Mouse (Mus musculus) MEL (cell line): ENCODE measurements around the gene Adgrg5. TPM values are rescaled to one million over a fixed set of nuclear protein-coding genes. Genes with fewer than 3 reads are reported as not detected.

ENCODE experiments used
- DNase-seq: peaks from one replicate; pipeline ENCODE4 v3.0.0; 2011; ENCODE audit warnings: low read depth, low spot score
- H3K27ac ChIP-seq: 2 replicates; pipeline ENCODE4 v1.5.1; 2012; ENCODE audit warnings: low read depth, mild to moderate bottlenecking, control low read depth, low read length, moderate library complexity; ENCODE audit not compliant: control insufficient read depth
- H3K27me3 ChIP-seq, 2 experiments: fragments of 150-350 bp in 1 of 2; sonication (generic) in 1 of 2; 2 replicates each; pipeline ENCODE4 v1.6.1; 2012; ENCODE audit warnings: low read length in 2 of 2, mild to moderate bottlenecking in 2 of 2, improper control_type of control experiment in 1 of 2, moderate library complexity in 1 of 2; ENCODE audit not compliant: insufficient read depth in 2 of 2, control insufficient read depth in 1 of 2
- H3K36me3 ChIP-seq, 2 experiments: 2 replicates each; pipeline ENCODE4 v1.6.1; 2012 to 2014; ENCODE audit warnings: low read length in 2 of 2, improper control_type of control experiment in 1 of 2, inconsistent platforms in 1 of 2, mild to moderate bottlenecking in 1 of 2; ENCODE audit not compliant: insufficient read depth in 2 of 2, control insufficient read depth in 1 of 2
- H3K4me1 ChIP-seq, 2 experiments: fragments of 150-350 bp in 1 of 2; sonication (generic) in 1 of 2; 2 replicates each; pipeline ENCODE4 v1.6.1; 2012; ENCODE audit warnings: low read length in 2 of 2, improper control_type of control experiment in 1 of 2, mild to moderate bottlenecking in 1 of 2; ENCODE audit not compliant: insufficient read depth in 2 of 2, control insufficient read depth in 1 of 2
- H3K4me3 ChIP-seq, 2 experiments: fragments of 150-350 bp in 1 of 2; sonication (generic) in 1 of 2; 2 replicates each; pipeline ENCODE4 v1.5.1; 2012; ENCODE audit warnings: low read depth in 2 of 2, low read length in 2 of 2, mild to moderate bottlenecking in 2 of 2, moderate library complexity in 2 of 2, control low read depth in 1 of 2, improper control_type of control experiment in 1 of 2; ENCODE audit not compliant: control insufficient read depth in 1 of 2, insufficient read depth in 1 of 2
- H3K79me2 ChIP-seq: 2 replicates; pipeline ENCODE4 v1.6.1; 2012; ENCODE audit warnings: mild to moderate bottlenecking, low read length, moderate library complexity; ENCODE audit not compliant: control insufficient read depth, poor library complexity, insufficient read depth
- H3K9ac ChIP-seq: 2 replicates; pipeline ENCODE4 v1.6.1; 2012; ENCODE audit warnings: low read depth, mild to moderate bottlenecking, control low read depth, low read length, moderate library complexity; ENCODE audit not compliant: control insufficient read depth, poor library complexity, severe bottlenecking
- H3K9me3 ChIP-seq: fragments of 150-350 bp; sonication (generic); replicated peaks from 2 replicates; pipeline ENCODE4 v1.6.1; 2012; ENCODE audit warnings: mild to moderate bottlenecking, low read length, improper control_type of control experiment, moderate library complexity; ENCODE audit not compliant: insufficient read depth
- BHLHE40 ChIP-seq: IDR thresholded peaks from 2 replicates; pipeline ENCODE4 v1.6.1; 2012; ENCODE audit warnings: low read depth, mild to moderate bottlenecking, inconsistent platforms, low read length, improper control_type of control experiment, borderline replicate concordance
- CHD1 ChIP-seq: IDR thresholded peaks from 2 replicates; pipeline ENCODE4 v1.6.1; 2012; ENCODE audit warnings: low read depth, mild to moderate bottlenecking, inconsistent platforms, low read length, improper control_type of control experiment
- CTCF ChIP-seq, 3 experiments: IDR thresholded peaks in 2 of 3; conservative IDR thresholded peaks in 1 of 3; 2 replicates each; pipeline ENCODE4 v1.5.1; 2011 to 2012; ENCODE audit warnings: low read length in 3 of 3, low read depth in 2 of 3, mild to moderate bottlenecking in 2 of 3, improper control_type of control experiment in 1 of 3, inconsistent platforms in 1 of 3, mixed read lengths in 1 of 3, moderate library complexity in 1 of 3; ENCODE audit not compliant: control insufficient read depth in 1 of 3, insufficient read depth in 1 of 3, poor library complexity in 1 of 3, severe bottlenecking in 1 of 3
- ELF1 ChIP-seq: IDR thresholded peaks from 2 replicates; pipeline ENCODE4 v1.6.1; 2014; ENCODE audit warnings: low read depth, mild to moderate bottlenecking, inconsistent platforms, low read length, improper control_type of control experiment, moderate library complexity
- EP300 ChIP-seq, 2 experiments: IDR thresholded peaks; 2 replicates each; pipeline ENCODE4 v1.6.1; 2011; ENCODE audit warnings: improper control_type of control experiment in 2 of 2, low read length in 2 of 2, low read depth in 1 of 2, mild to moderate bottlenecking in 1 of 2
- GATA1 ChIP-seq: IDR thresholded peaks from 2 replicates; pipeline ENCODE4 v1.6.1; 2011; ENCODE audit warnings: low read depth, low read length, improper control_type of control experiment
- MAFK ChIP-seq: IDR thresholded peaks from 2 replicates; pipeline ENCODE4 v1.6.1; 2011; ENCODE audit warnings: low read depth, mild to moderate bottlenecking, low read length, improper control_type of control experiment, borderline replicate concordance
- MAX ChIP-seq: IDR thresholded peaks from 2 replicates; pipeline ENCODE4 v1.6.1; 2011; ENCODE audit warnings: low read length, improper control_type of control experiment
- MEF2A ChIP-seq: IDR thresholded peaks from 2 replicates; pipeline ENCODE4 v1.6.1; 2014; ENCODE audit warnings: low read depth, mild to moderate bottlenecking, inconsistent platforms, low read length, improper control_type of control experiment; ENCODE audit not compliant: poor library complexity, insufficient replicate concordance, severe bottlenecking; ENCODE audit errors: extremely low read depth
- MYB ChIP-seq: IDR thresholded peaks from 2 replicates; pipeline ENCODE4 v1.6.1; 2011; ENCODE audit warnings: mild to moderate bottlenecking, low read depth, low read length, improper control_type of control experiment
- NELFE ChIP-seq: IDR thresholded peaks from 2 replicates; pipeline ENCODE4 v1.6.1; 2011; ENCODE audit warnings: low read depth, low read length, improper control_type of control experiment
- POLR2A ChIP-seq, 2 experiments: IDR thresholded peaks; 2 replicates each; pipeline ENCODE4 v1.6.1; 2011 to 2012; ENCODE audit warnings: low read length in 2 of 2, mild to moderate bottlenecking in 2 of 2, control low read depth in 1 of 2, improper control_type of control experiment in 1 of 2, low read depth in 1 of 2, moderate library complexity in 1 of 2; ENCODE audit not compliant: control insufficient read depth in 1 of 2, insufficient read depth in 1 of 2, poor library complexity in 1 of 2
- RAD21 ChIP-seq: IDR thresholded peaks from 2 replicates; pipeline ENCODE4 v1.6.1; 2011; ENCODE audit warnings: mild to moderate bottlenecking, low read depth, low read length, improper control_type of control experiment
- RCOR1 ChIP-seq: IDR thresholded peaks from 2 replicates; pipeline ENCODE4 v1.6.1; 2012; ENCODE audit warnings: low read depth, mild to moderate bottlenecking, inconsistent platforms, low read length, improper control_type of control experiment
- TAL1 ChIP-seq: IDR thresholded peaks from 2 replicates; pipeline ENCODE4 v1.6.1; 2012; ENCODE audit warnings: mild to moderate bottlenecking, inconsistent platforms, low read length, moderate library complexity, mixed read lengths
- TCF12 ChIP-seq: IDR thresholded peaks from 2 replicates; pipeline ENCODE4 v1.6.1; 2014; ENCODE audit warnings: low read depth, mild to moderate bottlenecking, inconsistent platforms, low read length, improper control_type of control experiment, moderate library complexity
- UBTF ChIP-seq: IDR thresholded peaks from 2 replicates; pipeline ENCODE4 v1.6.1; 2012; ENCODE audit warnings: low read depth, mild to moderate bottlenecking, inconsistent platforms, low read length, improper control_type of control experiment, moderate library complexity, borderline replicate concordance; ENCODE audit not compliant: insufficient read depth
- USF2 ChIP-seq, 2 experiments: IDR thresholded peaks; 2 replicates each; pipeline ENCODE4 v1.6.1; 2011 to 2012; ENCODE audit warnings: improper control_type of control experiment in 2 of 2, low read length in 2 of 2, borderline replicate concordance in 1 of 2, inconsistent platforms in 1 of 2, low read depth in 1 of 2, mild to moderate bottlenecking in 1 of 2; ENCODE audit not compliant: insufficient read depth in 1 of 2
- ZNF384 ChIP-seq: IDR thresholded peaks from 2 replicates; pipeline ENCODE4 v1.6.1; 2012; ENCODE audit warnings: low read depth, mild to moderate bottlenecking, inconsistent platforms, low read length, improper control_type of control experiment
- polyA plus RNA-seq, 2 experiments: library from polyadenylated mRNA; stranded (reverse) in 1 of 2; unstranded in 1 of 2; fragments of >175 nt in 1 of 2; fragments of >200 nt in 1 of 2; gene quantifications; 2 replicates each; pipeline versions ENCODE4 v1.2.1 to v1.2.4; 2012; ENCODE audit warnings: low replicate concordance in 2 of 2, low read depth in 1 of 2; ENCODE audit not compliant: insufficient read length in 2 of 2, insufficient read depth in 1 of 2, missing spikeins in 1 of 2
- total RNA-seq: library from RNA; depleted of rRNA; stranded (reverse); fragments of 300-350 nt; gene quantifications from 2 replicates; pipeline ENCODE4 v1.2.3, GENCODE M21; 2012

Adgrg5 gene
- total and polyA plus RNA-seq, 3 experiments, result 0.04 to 1.3 TPM; not detected in 1

DNA sequence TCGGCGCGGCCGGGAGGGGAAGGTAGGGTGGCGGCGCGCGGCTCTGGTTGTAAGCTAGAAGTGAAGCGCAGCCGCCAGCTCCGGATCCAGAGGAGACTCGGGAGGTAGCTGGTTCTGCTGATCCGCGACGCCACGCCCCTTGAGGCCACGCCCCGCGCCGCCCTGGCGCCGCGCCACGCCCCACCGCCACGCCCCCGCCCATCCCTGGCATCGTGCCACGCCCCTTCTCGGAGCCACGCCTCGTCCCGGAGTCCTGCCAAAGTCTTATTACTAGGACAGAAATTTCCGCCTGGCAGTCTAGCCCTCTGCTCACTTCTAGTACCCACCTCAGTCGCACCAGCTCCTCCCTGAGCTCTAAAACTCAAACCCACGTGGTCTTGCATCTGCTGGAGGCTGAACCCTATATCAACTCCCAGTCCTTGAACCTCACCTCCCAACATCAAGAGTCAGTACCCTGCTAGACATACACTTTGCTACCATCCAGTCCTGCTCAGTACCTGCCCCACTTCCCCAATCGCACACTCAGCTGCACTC lies 47.2 kb upstream of the Adgrg5 start, which contains the start of gene Dok4 (continued):
- TF ChIP-seq ZNF384 (no peak), RCOR1 (no peak), MEF2A (no peak), NELFE (peak; percentile 44; the same call in 1 of the 2 replicates)

DNA sequence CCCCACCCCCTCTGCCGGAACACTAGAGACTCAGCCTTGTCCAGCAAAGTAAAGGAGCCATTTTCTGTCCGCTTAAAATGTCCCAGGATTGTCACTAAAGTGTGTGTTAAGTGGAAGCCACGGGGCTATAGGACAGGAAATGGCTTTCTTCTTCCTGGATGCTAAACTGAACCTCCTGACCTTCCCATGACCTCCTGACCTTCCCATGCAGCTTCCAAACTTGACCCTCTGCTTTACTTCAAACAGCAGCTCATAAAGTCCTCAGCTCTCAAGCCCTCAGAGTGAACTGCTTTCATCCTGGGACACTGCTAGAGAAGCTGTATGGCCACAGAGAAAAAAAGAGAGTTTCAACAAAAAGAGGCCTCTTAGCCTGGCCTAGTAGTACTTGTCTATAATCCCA lies 46.7 kb upstream of the Adgrg5 start:
- Histone ChIP-seq H3K9me3 (no peaks in the 10 kb centered on the region), H3K36me3 (peaks cover 0 to 6% of the 10 kb centered on the region in 2 experiments; a peak in 2 of 4 replicates), H3K9ac (no peak overlapping the region; the same call in 1 of the 2 replicates), H3K27ac (no peak overlapping the region), H3K27me3 (peaks cover 10 to 14% of the 10 kb centered on the region in 2 experiments), H3K4me3 (peak overlapping the region in 1 of 2 experiments; percentile 58; a peak in 1 of 4 replicates), H3K79me2 (no peaks in the 10 kb centered on the region), H3K4me1 (peaks cover 2 to 7% of the 10 kb centered on the region in 2 experiments)
- no peak for DNase-seq
- TF ChIP-seq CHD1 (no peak), MAX (no peak), TCF12 (no peak), RAD21 (no peak), TAL1 (no peak), NELFE (no peak), BHLHE40 (no peak), EP300 (IDR thresholded peaks at IDR 0.05; ENCODE audit: low read depth in 1 of 2, low read length in 2 of 2) (no peak), USF2 (IDR thresholded peaks at IDR 0.05; ENCODE audit: borderline replicate concordance in 1 of 2, insufficient read depth in 1 of 2, low read depth in 1 of 2, low read length in 2 of 2) (no peak), GATA1 (no peak), MYB (no peak), POLR2A (IDR thresholded peaks at IDR 0.05; ENCODE audit: control insufficient read depth in 1 of 2, insufficient read depth in 1 of 2, low read depth in 1 of 2, low read length in 2 of 2, poor library complexity in 1 of 2) (no peak), CTCF (IDR thresholded peaks at IDR 0.05 in 2 of 3, conservative IDR thresholded peaks at IDR 0.05 in 1 of 3; ENCODE audit: control insufficient read depth in 1 of 3, insufficient read depth in 1 of 3, low read depth in 2 of 3, low read length in 3 of 3, poor library complexity in 1 of 3, severe bottlenecking in 1 of 3) (no peak), MAFK (no peak), RCOR1 (no peak), ELF1 (no peak), UBTF (no peak)
